In genomic region chr19:53528752-53529454, GRCm38 (mm10) we compare ENCODE assay signal across 7 mouse cellular contexts. TPM values are rescaled to one million over a fixed set of nuclear protein-coding genes. Genes with fewer than 3 reads are reported as not detected.
DNase-seq lines count a peak whose midpoint lies in the region; ATAC-seq lines count a peak whose summit lies in the region.

TSS of gene Dusp5 (plus strand) at chr19:53529109.

- H3K4me3 ChIP-seq in intestine, embryonic 15.5 days (replicated peaks): peak within 1 kb of the TSS; percentile 72
- peak within 1 kb of the TSS; percentile 77 for H3K4me3 ChIP-seq in midbrain, embryonic 10.5 days

- intact Hi-C loops in gastrocnemius, postnatal 36 days (cut with DNase I): no loop called here
- intact Hi-C loops in left cerebral cortex, postnatal 25 days (cut with DNase I): loop anchor here (5.0 kb wide), 1 partner anchor 112 kb away; no protein-coding TSS in a partner anchor

- no peaks in the 10 kb centered on the region for H3K36me3 ChIP-seq in intestine, embryonic 15.5 days
- H3K36me3 ChIP-seq in midbrain, embryonic 10.5 days: peaks cover 2% of the 10 kb centered on the region; the same call in 1 of the 2 replicates

- 0% methylated on average over 77 of the region's 84 CpGs for WGBS in intestine, embryonic 15.5 days
- under 1% methylated on average over 84 of the region's 84 CpGs for WGBS in midbrain, embryonic 10.5 days

- peak within 1 kb of the TSS; percentile 92 for H3K4me2 ChIP-seq in intestine, embryonic 15.5 days (replicated peaks)

- H3K27ac ChIP-seq in intestine, embryonic 15.5 days: peak within 1 kb of the TSS; percentile 70
- peak within 1 kb of the TSS; percentile 90 for H3K27ac ChIP-seq in midbrain, embryonic 10.5 days (replicated peaks)

- DNase-seq in adrenal gland, adult 18-20 months (ENCODE audit: low spot score in 2 of 2): peak; percentile 99
- peak; percentile 97 for DNase-seq in embryo, embryonic 11 days
- DNase-seq in gastrocnemius, postnatal 36 days: peak; percentile 96 to 98
- peak; percentile 93 to 98 for DNase-seq in left cerebral cortex, postnatal 25 days (ENCODE audit: low spot score in 2 of 2)
- DNase-seq in midbrain, embryonic 10.5 days (ENCODE audit: low spot score): peak; percentile 97
- peak; percentile 94 for DNase-seq in right cerebral cortex, postnatal 4 days

- ATAC-seq in intestine, embryonic 15.5 days: peak; percentile 97

- H3K9ac ChIP-seq in intestine, embryonic 15.5 days: peak within 1 kb of the TSS; percentile 76

- H3K9me3 ChIP-seq in intestine, embryonic 15.5 days: no peaks in the 10 kb centered on the region
- no peaks in the 10 kb centered on the region for H3K9me3 ChIP-seq in midbrain, embryonic 10.5 days (replicated peaks)

- 0 out of 2 replicates have a peak, but pooled peaks cover 3% of the 10 kb centered on the region for H3K27me3 ChIP-seq in intestine, embryonic 15.5 days (replicated peaks)
- peaks cover 62% of the 10 kb centered on the region for H3K27me3 ChIP-seq in midbrain, embryonic 10.5 days (ENCODE audit: low read depth, poor library complexity, severe bottlenecking)

- H3K4me1 ChIP-seq in intestine, embryonic 15.5 days (replicated peaks): peaks cover 21% of the 10 kb centered on the region
- peaks cover 55% of the 10 kb centered on the region for H3K4me1 ChIP-seq in midbrain, embryonic 10.5 days

RNA-seq across cellular contexts. Expression of gene Dusp5, which starts in this region (rescaled TPM):
- total RNA-seq in adrenal gland, adult 18-20 months (2021): 10 to 100 TPM in 1 of 2 experiments, 1 to 10 TPM in 1; 6.5 to 13.6 TPM
- 1 to 10 TPM; 1.1 to 1.2 TPM for total RNA-seq in gastrocnemius, postnatal 36 days (2021)
- polyA plus RNA-seq in intestine, embryonic 15.5 days (2015; fragmentation: Nextera tagmentation; extraction: Ambion mirVana): 8.7 and 9.0 TPM in 2 replicates
- total RNA-seq in left cerebral cortex, postnatal 25 days (2021): 10 to 100 TPM in 1 of 2 experiments, 1 to 10 TPM in 1; 9.9 to 11.7 TPM
- 4.0 and 6.3 TPM in 2 replicates for polyA plus RNA-seq in midbrain, embryonic 10.5 days (2016; fragmentation: Nextera tagmentation; extraction: Ambion mirVana)

Comparison
In these comparisons a context has a peak if more than half of its experiments do, and no peak if none do; other contexts are left out.
1. Peak in every context shown above with its lines: DNase-seq, ATAC-seq, H3K4me3 ChIP-seq and H3K27ac ChIP-seq.